In the genomic region with DNA sequence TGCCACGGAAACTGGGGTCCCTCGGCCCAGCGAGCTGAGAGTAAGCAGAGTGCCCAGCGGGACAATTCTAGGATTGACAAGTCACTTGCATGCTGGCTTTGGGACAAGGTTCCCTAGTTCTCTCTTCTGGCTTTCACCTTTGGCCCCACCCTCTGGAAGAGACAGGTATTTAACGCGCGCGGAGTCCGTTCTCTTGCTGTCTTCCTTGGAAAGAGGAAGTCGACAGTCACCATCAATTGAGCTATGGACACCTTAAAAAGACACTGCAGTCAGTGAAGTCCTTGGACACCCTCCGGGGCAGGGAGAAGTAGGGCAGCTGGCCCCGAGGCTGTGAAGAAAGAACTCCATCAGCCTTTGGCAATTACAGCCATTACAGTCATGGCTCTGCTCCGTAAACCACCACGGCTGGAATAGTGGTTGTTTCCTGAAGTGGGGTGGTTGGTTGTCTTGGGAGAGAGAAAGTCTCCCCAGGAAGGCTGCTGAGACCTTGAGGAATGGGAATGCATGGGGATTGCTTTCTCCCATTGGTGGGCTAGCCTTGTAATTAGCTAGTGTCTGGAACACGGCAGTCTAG, we compare ENCODE assay signal across 8 mouse cellular contexts. TPM values are rescaled to one million over a fixed set of nuclear protein-coding genes. Genes with fewer than 3 reads are reported as not detected.
DNase-seq lines count a peak whose midpoint lies in the region; ATAC-seq and TF ChIP-seq lines count a peak whose summit lies in the region.

No protein-coding gene starts in this region.

- no peaks in the 10 kb centered on the region for H3K9me3 ChIP-seq in limb, embryonic 15.5 days
- no peaks in the 10 kb centered on the region for H3K9me3 ChIP-seq in neural tube, embryonic 12.5 days

- no peaks in the 10 kb centered on the region for H3K36me3 ChIP-seq in limb, embryonic 15.5 days
- H3K36me3 ChIP-seq in neural tube, embryonic 12.5 days: no peaks in the 10 kb centered on the region

- no peak for TF ChIP-seq CTCF in layer of hippocampus, adult 2 months (conservative IDR thresholded peaks at IDR 0.05)

- peaks cover 54% of the 10 kb centered on the region for H3K4me1 ChIP-seq in limb, embryonic 15.5 days
- peaks cover 16% of the 10 kb centered on the region for H3K4me1 ChIP-seq in neural tube, embryonic 12.5 days

- no peaks in the 10 kb centered on the region for H3K27me3 ChIP-seq in limb, embryonic 15.5 days
- H3K27me3 ChIP-seq in neural tube, embryonic 12.5 days (replicated peaks): peaks cover 16% of the 10 kb centered on the region; the same call in 1 of the 2 replicates

- ATAC-seq in limb, embryonic 15.5 days (ENCODE audit: insufficient number of reproducible peaks, low FRiP score, low TSS enrichment, low read depth): no peak
- no peak for ATAC-seq in neural tube, embryonic 12.5 days (ENCODE audit: low FRiP score, low read depth)

- H3K4me2 ChIP-seq in limb, embryonic 15.5 days: peak overlapping the region; percentile 88
- peak overlapping the region; percentile 75 for H3K4me2 ChIP-seq in neural tube, embryonic 12.5 days (replicated peaks)

- peak overlapping the region; percentile 57; the same call in 1 of the 2 replicates for H3K9ac ChIP-seq in limb, embryonic 15.5 days
- peak overlapping the region; percentile 53; the same call in 1 of the 2 replicates for H3K9ac ChIP-seq in neural tube, embryonic 12.5 days

- H3K27ac ChIP-seq in layer of hippocampus, adult 2 months: no peak overlapping the region
- peak overlapping the region; percentile 54; the same call in 1 of the 2 replicates for H3K27ac ChIP-seq in limb, embryonic 15.5 days
- no peak overlapping the region for H3K27ac ChIP-seq in neural tube, embryonic 12.5 days

- WGBS in limb, embryonic 15.5 days: 8% methylated on average over 15 of the region's 15 CpGs
- WGBS in neural tube, embryonic 12.5 days: 13% methylated on average over 15 of the region's 15 CpGs

- H3K4me3 ChIP-seq in layer of hippocampus, adult 2 months: peak overlapping the region; percentile 40
- H3K4me3 ChIP-seq in limb, embryonic 15.5 days: peak overlapping the region; percentile 51
- H3K4me3 ChIP-seq in neural tube, embryonic 12.5 days: peak overlapping the region; percentile 35

- DNase-seq in layer of hippocampus, adult 2 months (ENCODE audit: low spot score in 2 of 2): no peak
- DNase-seq in layer of hippocampus, adult 11-12 months (ENCODE audit: low spot score): no peak
- DNase-seq in forelimb bud, embryonic 11.5 days (ENCODE audit: low read depth, low spot score): peak; percentile 21
- no peak for DNase-seq in adrenal gland, adult 2 months
- DNase-seq in right cerebral cortex, adult 18-20 months: no peak
- no peak for DNase-seq in cerebellum, adult 8-10 months

RNA-seq across cellular contexts. Expression of gene Tlr5, which starts 0.5 kb away (rescaled TPM):
- under 1 TPM; 0.22 to 0.44 TPM for total RNA-seq in layer of hippocampus, adult 2 months (2021)
- polyA plus RNA-seq in limb, embryonic 15.5 days (2015; fragmentation: Nextera tagmentation; extraction: Ambion mirVana): 2.1 and 2.3 TPM in 2 replicates
- polyA plus RNA-seq in neural tube, embryonic 12.5 days (2016; fragmentation: Nextera tagmentation; extraction: Ambion mirVana): 0.47 and 0.69 TPM in 2 replicates
- total RNA-seq in adrenal gland, adult 2 months (2021): 1 to 10 TPM; 1.1 to 1.8 TPM
- 0.95 and 1.1 TPM in 2 replicates for polyA plus RNA-seq in adrenal gland, adult 2 months (2012; rRNA removed)
